Mouse (Mus musculus): ENCODE results near the gene Rbfox1.

The Rbfox1 gene

DNA sequence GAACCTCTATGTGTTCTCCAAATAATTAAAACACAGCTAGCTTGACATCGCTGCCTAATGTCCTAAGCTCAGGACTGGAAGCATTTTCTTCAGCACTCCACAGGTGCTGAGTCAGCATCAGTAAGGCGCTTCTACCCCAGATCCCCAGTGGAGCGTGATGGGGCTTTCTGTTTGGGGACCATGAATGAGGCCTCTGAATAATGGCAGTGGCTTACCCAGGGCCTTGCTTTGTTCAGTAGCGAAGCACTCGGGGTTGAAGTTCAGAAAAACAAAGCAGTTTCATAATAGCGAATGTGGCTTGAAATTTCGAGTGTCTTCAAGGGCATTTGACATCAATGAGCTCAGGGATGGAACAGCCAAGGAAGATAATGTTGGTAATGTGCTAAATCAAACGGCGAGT lies 966.2 kb downstream of the Rbfox1 start:
- no peak for DNase-seq

DNA sequence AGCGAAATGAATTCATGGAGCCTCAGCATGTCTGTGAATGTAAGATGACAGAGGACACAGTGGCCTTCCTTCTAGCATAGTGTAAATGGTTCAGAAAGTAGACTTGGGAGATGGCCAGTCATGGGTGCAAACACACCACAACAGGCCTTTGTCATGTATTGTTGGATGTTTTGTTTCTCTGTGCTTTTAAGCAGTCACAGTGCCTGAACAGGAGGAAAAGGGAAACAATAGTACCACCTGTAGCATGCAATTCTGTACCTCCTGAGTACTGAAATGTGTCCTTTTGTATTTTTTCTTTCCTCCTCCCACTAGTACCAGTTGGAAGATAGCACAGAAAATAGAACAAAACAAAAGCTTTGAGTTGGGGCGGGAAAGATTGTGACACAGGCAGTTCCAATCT lies 968.6 kb downstream of the Rbfox1 start:
- DNase-seq = no peak

DNA sequence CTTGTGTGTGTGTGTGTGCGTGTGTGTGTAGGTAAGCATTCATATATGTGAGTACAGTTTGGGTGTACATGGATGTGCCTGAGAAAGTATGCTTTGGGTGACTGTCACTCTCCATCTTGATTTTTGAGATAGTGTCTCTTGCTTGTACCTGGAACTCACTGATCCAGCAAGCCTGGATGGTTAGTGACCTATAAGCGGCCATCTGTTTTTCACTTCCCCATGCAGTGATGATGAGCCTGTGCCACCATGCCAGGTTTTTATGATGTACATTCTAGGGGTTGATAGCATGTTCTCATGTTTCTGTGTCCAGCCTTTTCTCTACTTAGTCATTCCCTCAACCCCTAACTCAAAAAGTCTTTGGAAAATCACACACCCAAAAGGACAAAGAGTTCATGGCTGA lies 976.5 kb downstream of the Rbfox1 start:
- no peak for DNase-seq

DNA sequence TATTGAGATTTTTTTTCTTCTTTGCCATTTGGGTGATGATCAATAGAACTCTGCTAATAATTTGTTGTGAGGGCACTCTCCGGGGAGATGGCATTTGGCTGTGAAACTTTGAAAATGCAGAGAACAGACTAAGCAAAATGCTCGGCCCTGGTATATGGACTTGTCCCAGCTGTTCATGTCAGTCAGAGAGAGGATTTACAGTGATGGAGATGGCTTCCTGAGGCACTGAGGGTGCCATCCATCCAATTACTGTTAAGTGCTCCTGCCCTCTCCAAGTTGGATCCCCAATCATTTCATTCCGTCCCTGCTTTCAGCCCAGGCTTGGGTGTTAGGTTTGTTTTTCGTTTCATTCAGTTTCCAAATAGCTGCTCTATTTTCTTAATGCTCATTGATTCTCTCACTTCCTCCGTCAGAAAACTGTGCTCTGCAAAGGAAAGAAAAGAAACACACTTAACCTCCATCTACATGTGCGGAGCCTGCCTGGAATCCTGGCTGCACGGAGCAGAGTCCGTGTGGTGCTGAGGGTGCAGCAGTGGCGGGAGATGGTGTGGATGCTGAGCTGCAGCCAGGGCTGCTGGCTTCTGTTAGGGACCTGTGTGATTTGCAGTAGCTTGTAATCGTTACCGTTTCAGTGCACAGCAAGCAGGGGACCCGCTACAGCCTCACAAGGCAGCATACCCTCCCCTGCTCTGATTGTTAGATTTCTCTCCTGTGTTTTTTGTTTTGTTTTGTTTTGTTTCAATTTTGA lies 997.7 kb downstream of the Rbfox1 start:
- DNase-seq = no peak

DNA sequence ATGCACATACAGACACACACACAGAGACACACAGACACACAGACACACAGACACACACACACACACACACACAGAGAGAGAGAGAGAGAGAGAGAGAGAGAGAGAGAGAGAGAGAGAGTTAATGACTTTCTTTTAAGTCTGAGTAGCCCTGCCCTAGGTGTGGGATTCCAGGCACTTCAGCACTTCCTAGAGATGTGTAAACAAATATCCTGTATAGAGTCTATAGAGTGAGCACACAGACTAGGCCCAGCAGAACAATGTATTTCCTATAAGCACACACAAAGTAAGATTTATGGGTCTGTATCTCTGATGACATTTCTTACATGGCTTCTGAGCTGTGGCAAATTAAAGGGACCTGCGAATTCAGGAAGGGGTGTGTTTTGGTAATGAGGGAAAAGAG lies 998.6 kb downstream of the Rbfox1 start:
- no peak for DNase-seq

DNA sequence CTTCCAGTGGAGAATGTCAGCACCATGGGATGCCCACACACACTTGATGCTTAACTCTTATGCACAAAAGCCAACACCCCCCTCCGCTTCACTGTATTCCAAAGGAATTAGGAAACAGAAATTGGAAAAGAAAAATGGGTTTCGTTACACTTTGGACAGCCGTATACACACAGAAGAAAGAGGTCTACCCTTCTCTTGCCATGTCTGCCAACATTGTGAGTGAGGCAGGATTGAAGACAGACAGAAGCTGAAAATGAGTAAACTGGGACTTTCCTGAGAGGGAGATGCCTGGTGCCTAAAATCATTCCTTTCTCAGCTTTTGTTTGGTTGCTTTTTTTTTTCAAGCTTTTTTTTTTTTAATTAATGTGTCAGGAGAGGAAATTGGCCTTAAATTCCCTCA lies 1000.5 kb downstream of the Rbfox1 start:
- DNase-seq = no peak

DNA sequence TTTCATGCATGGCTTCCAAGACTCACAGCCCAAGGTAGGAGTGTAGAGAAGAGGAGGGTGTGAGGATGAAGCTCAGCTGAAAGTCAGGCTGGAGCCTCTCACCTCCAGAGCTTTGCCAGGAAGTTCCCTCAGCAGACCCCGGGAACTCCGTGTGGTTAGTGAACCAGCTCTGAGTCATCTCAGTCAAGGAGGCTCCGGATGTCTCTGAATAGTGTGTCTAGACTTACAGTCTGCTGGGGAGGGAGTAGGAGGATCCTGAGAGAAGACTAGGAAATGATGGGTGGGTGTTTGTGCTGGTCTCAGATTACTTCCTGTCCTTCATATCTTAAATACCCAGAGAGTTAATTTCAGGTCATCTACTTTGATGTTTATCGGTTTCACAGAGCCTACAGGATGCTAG lies 1004.1 kb downstream of the Rbfox1 start:
- peak; percentile 90 for DNase-seq

DNA sequence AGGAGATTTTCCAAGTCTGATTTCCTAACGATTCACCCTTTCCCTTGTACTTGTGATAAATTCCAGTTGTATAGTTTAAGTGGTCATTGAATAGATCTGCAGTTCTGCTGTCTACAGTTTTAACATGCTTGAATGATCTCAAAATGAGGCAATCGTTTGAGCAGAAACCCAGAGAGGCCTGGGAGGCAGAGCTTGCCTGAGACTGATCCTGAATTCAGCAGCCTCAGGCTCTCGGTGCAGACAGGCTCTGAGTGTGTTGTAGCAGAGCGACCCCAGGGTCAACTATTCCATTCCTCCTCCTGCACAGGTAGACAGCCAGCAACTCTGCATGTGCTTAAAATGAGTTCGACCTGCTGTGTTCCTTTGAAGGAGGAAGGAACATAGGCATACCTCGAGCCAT lies 1012.6 kb downstream of the Rbfox1 start:
- no peak for DNase-seq

DNA sequence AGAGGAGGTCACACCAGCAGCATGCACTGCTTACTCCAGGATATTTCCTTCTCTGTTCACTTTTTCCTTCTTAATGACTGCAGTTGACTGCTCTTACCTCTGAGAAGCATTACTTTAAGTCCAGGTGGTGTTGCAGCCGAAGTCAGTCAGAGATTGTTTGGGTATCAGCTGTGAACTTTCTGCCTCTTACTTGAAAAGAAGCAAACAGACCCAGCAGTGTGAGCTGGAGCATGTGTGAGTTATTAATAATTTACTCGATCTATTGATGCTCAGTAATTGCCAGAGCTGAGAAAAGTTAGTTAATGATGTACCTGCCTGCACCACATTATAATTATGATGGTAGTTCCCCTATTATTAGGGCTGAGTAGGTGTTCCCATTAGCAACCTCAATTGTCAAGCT lies 1014.9 kb downstream of the Rbfox1 start:
- no peak for DNase-seq

DNA sequence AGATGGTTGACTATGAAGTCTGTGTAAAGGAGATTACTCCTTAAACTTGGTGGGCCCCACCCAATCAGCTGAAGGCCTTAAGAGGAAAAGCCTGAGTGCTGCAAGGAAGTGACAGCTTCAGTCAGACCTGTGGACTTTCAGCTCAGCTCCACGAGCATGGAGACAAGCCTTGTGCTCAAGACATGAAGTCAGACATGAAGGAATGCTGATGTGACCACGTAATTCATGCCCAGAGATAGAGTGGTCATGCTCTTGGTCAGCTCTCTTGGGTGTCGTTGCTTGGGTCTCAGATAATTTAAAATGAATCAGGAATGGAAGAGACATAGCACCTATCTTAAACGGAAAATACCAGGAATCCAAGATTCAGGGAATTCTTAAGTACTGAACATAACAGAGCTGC lies 1019.8 kb downstream of the Rbfox1 start:
- no peak for DNase-seq

DNA sequence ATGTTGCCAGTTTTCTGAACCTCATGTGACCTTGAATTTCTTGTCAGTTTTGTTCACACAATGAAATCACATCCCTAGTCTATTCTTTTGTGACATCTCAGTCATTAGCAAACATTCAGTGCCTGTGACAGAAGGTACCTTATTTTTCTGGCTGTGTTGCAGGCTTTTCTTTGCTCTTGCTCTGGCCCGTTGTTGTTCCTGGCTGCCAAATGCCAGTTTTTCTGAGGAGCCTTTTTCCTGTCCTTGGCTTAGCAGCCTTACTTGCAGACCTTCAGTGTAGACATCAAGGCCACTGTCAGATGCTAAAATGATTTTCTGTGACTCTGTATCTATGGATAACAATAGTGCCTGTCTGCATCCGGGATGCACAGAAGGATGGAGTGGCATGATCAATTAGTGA lies 1020.8 kb downstream of the Rbfox1 start:
- no peak for DNase-seq

DNA sequence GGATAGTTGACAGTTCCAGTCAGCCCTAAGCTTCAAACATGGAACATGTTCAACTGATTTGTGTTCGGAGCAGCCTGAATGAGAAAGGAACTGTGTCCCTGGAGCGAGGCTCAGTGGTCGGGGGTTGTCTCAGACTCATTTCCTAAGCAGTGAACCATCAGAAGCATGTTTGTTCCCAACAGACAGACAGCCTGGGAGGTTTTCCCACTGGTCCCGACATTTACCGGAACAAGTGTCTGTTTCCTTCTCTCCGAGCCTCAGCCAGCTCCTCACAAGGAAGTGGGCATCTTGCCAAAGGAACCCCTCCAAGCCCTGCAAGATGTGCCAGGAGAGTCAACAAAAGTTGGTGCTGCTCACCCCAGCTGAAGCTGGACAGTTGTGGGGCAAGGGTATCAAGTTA lies 1022.4 kb downstream of the Rbfox1 start:
- DNase-seq = no peak

DNA sequence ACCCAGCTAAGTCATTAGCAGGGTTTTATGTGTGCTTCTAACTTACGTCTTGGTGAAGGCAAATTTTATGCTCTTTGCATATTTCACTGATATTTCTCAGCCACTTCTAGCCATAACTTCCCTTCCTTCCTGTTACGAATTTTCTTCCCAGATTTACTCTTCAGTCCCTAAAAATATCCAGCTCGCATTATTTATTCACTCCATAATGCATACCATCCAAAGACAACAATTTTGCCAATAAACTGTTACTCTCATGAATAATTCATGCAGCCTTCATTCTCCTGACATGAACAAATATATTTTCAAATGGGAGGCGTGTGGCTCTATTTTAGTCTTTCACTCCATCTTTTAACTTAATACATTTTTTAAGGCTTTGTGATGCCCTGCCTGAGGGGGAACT lies 1029.4 kb downstream of the Rbfox1 start:
- no peak for DNase-seq

DNA sequence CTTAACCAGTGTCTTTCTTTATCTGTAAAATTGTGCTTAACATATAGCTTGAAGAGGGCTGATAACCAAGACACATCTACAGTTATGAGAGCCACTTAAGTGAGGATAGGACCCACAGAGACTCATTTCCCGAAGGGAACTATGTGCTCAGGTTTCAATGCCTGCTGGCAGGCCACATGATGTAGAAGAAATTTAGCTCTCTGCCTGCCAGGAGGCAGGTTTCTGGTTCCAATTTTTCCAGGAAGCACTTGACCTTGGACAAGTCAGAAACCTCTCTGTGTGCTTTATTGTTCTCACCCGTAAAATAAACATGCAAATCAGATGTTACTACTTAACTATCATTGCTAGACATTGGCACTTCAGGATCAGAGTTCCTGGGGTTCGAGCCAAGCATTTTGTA lies 1033.5 kb downstream of the Rbfox1 start:
- DNase-seq = peak; percentile 89

DNA sequence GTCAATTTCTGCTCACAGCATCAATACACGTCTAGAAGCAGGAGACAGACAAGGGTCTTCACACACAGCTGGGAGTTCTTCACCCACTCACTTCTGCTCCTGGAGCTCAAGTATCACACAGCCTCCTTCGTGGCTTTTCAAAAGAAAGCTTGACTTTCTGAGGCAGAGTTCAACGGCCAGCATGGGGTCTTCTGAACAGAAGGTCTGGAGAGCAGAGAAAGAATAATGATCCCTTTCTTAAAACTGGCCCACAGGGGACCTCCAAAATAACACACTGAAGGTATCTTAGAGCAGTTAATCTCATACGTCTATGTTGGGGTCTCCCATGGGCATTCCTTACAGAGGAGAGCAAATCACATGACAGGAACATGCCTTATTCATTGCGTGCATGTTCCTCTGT lies 1034.5 kb downstream of the Rbfox1 start:
- DNase-seq = peak; percentile 51

DNA sequence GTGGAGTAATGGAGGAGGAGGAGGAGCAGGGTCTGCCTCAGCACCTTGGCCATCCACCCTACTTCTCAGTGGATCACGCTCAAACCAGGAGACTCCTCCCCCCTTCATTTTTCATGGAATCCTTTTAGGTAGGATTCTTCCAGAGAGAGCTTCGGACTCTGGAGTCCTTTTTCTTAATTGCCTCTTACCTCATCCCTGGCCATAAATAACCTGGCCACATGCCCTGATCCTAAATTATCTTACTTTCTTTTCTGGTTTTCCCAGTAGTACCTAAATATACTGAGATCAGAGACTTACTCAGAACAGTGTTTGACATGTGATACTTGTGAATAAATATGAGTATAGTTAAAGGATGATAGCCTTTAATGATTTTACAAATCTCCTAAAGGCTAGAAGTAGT lies 1042.5 kb downstream of the Rbfox1 start:
- DNase-seq = no peak

DNA sequence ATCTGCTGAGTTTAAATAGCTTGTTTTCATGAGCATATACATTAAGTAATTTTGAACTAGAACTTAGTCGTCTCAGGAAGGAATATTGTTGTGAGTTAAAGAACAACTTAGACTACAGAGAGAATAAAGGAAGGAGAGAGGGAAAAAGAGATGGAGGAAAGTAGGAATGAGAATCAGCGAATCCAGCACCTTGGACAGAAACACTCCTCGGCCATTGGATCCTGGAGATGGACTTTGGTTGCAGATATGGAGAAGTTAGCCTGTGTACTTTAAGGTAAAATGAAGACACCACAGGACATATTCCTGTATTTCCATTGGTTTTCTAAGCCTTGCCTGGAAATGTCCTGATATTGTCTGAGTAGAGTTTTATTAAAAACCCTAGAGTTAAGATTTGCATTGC lies 1045.6 kb downstream of the Rbfox1 start:
- no peak for DNase-seq

DNA sequence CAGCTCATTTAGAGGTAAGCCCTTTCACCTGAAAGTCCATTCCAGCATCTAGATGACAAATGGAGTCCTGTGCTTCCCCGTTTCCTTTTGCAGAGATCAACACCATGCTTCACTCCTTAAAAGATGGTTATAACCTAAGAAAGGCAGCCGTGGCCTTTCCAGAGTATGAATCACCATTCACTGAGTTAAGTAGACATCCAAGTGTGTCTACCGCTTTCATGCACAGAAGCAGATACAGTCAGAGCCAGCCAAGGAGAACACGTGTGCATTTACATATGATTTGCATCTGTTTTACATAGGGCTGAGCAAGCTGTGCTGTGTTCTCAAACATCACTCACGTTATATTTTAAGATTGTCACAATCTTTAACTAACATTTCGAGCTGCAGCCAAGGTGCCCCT lies 1061.0 kb downstream of the Rbfox1 start:
- no peak for DNase-seq

DNA sequence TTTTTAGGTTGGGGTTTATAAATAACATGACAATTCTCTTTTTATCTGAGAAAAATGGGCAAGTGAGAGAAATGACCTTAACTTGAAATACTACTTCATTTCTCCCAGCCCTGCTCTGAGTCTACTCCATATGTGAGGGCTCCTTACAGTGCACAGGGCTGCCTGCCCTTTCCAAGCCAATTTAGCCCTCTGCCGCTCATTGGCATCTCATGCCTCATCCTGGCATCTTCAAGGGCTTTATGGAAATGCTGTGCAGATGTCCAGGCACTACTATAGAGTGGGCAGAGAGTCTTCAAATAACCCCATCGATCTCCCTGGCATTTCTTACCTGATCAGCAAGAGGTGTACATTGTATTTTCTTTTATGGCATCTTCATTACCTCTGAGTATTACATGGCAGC lies 1064.5 kb downstream of the Rbfox1 start:
- no peak for DNase-seq

DNA sequence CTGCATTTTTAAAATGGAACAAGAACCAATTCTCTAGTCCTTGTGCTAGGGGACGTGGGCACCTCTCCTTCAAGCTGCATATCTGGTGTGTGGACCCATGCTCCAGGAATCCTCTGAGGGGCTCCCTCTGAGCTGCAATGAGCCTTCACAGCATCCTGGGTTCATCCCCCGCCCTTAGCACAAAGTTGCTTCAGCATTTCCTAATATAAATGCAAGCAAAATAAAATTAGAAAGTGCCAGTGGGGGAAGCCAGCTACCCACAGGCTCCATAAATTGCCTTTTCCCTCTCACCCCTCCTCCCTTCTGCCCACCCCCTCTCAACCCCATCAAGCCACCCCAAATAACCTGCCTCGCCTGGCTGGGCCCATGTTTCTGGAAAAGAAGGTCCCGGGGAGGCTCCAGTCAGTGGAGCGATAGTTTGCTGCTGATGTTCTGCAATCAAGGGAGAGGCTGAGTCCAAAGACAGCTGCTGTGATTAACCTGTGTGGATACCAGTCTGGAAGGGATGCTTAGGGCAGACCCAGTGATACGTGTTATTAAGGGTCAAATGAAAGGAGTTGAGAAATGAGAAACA lies 1070.0 kb downstream of the Rbfox1 start:
- DNase-seq = peak; percentile 77

DNA sequence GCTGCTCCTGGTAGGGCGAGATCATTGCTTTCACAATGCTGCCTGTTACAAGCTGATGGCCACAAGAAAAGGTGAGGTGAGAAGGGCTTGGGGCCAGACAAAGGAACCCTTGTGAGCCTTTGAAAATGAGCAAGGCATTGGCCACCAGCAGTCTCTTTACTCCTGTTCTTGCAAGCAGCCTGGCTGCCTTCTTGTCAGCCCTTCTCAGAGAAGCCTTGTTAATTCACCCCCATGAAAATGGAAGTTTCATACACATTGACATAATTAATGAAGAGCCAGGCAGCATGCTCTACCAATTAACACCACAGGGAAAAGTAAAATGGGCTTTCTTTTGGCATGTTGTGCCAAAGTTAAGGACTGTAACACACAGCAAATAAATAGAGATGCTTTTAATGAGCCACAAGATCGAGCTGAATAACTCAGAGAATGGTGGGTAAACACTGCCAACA lies 1076.8 kb downstream of the Rbfox1 start:
- peak; percentile 60 for DNase-seq

DNA sequence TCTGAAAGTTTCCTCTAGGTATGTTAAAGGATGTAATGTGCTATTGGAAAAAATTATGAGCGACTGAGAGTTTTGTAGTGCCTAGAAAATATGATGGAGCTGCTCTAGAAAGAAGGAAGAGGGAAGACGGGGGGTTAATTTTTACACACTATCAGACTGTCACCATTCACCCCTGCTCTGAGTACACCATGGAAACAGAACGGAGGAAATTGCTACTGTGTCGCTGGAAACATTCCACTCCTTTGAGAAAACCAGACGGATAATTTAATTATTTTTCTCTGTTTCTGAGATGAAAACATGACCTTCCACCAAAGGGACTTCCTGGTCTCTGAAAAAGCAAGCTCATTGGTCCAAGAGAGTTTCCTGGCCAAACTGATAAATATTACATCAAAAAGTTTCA lies 1077.4 kb downstream of the Rbfox1 start:
- peak; percentile 76 for DNase-seq

DNA sequence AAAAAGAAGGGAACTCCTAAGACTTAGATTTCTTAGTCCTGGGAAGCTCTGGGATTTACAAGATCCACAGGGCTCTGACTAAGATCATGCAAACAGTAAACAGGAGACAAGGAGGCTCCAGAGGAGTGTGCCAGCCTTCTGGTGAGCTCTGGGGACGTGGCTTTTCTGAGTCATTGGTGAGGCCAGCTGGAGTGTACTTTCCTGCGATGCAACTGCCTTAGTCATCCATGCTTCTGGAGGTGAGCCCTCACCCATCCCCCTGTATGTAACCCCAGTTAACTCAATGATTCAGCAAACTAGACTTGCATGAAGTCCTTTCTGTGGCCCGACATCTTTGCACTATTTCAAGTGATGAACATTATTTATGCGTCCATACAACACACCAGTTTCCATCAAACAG lies 1078.4 kb downstream of the Rbfox1 start:
- peak; percentile 93 for DNase-seq

DNA sequence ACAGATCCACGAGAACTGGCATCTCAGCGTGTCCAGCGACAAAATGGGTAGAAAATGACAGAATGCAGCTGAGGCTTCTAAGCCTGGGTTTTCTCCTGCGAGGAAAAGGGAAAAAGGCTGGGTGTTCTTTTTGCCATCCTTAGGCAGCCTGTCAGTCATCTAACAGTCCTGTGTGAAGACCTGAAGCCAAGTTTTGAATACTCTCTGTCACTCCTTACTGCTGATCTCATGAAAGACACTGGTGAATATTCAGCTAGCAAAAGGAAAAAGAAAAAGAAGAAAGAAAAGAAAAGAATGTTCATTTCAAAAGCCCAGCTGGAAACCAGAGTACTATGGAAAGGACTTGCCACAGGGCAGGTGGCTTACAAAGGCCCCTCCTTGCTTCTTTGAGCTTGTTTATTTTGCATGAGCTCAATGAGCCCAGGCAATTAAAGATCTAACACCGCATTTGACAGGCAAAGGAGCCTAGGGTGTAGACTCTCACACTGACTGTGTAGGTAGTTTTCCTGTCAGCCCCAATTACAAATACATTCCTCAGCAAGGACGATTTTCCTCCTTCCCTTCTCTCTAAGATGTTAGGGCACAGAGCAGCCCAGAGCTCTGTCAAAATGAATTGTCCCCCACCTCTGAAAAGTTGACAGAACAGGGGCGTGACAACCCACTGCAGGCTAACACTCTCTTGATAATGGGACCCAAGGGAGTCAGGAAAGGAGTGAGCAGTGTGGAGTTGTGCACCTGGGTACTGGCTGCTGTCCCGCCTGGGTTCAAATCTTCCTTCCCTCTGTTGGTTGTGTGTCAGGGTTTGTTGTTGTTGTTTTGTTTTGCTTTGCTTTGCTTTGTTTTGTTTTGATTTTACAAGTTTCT lies 1079.8 kb downstream of the Rbfox1 start:
- peak; percentile 64 for DNase-seq
